Mouse (Mus musculus): ENCODE results near the gene Pias1. TPM values are rescaled to one million over a fixed set of nuclear protein-coding genes. Genes with fewer than 3 reads are reported as not detected.

Pias1 gene
- polyA plus RNA-seq, 1 experiment from 2014 or later, result 46.2 TPM

DNA sequence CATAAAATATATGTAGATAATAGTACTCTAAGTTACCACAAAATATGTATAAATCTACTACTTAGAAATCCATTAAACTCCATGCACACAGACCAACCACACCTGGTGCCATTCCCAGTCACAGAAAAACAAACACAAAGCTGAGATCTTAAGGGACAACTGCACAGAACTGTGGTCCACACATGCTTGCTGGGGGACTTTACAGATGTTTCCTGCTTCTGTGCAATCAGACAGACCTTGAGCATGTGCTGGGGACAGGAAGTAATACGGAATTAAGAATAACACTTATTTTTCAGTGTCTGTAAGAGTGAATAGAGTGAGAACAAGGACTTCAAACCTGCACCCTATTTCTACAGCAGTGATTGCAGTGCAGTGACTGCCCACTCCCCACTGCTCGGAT, 66.8 kb downstream of the Pias1 start:
- H3K4me2 ChIP-seq (ENCODE audit: low read depth, low read length), result no peak overlapping the region
- no peaks in the 10 kb centered on the region for H3K27me3 ChIP-seq (replicated peaks; ENCODE audit: control insufficient read depth, insufficient read depth, low read length)
- no peak overlapping the region for H3K9ac ChIP-seq (ENCODE audit: low read depth, low read length)
- H3K4me3 ChIP-seq (ENCODE audit: low read length), result no peak overlapping the region
- peaks cover 12% of the 10 kb centered on the region for H3K36me3 ChIP-seq (ENCODE audit: control insufficient read depth, insufficient read depth, low read length)
- H3K4me1 ChIP-seq (ENCODE audit: control insufficient read depth, insufficient read depth, low read length), result no peaks in the 10 kb centered on the region
- no peaks in the 10 kb centered on the region for H3K9me3 ChIP-seq (ENCODE audit: control insufficient read depth, low read length)
- no peak overlapping the region for H3K27ac ChIP-seq (ENCODE audit: low read length)
- 64% methylated on average over 2 of the region's 2 CpGs for WGBS
- ATAC-seq, result no peak

DNA sequence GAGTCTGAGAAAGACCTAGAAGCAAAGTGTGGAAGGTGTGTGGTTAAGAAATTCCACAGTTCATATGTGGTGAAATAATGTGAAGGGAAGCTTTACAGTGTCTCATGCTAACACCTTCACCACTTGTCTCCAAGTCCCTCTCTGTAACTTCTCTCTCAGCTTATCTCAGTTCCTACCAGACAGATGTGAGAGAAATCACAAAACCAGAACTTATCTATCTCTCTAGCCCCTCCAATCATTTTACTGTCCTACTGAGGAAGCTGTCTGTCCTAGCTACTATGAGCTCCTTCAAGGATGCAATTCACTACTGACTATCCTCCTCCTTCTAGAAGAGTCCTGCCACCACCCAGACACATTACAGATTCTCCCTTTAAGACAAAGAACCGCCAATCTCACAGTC, 70.7 kb downstream of the Pias1 start:
- ATAC-seq, result no peak
- H3K9ac ChIP-seq (ENCODE audit: low read depth, low read length), result no peak overlapping the region
- H3K4me3 ChIP-seq (ENCODE audit: low read length), result no peak overlapping the region
- no peaks in the 10 kb centered on the region for H3K27me3 ChIP-seq (replicated peaks; ENCODE audit: control insufficient read depth, insufficient read depth, low read length)
- 93% methylated on average over 1 of the region's 1 CpGs for WGBS
- H3K4me1 ChIP-seq (ENCODE audit: control insufficient read depth, insufficient read depth, low read length), result no peaks in the 10 kb centered on the region
- H3K36me3 ChIP-seq (ENCODE audit: control insufficient read depth, insufficient read depth, low read length), result peaks cover 12% of the 10 kb centered on the region
- no peak overlapping the region for H3K4me2 ChIP-seq (ENCODE audit: low read depth, low read length)
- H3K27ac ChIP-seq (ENCODE audit: low read length), result no peak overlapping the region
- no peaks in the 10 kb centered on the region for H3K9me3 ChIP-seq (ENCODE audit: control insufficient read depth, low read length)

DNA sequence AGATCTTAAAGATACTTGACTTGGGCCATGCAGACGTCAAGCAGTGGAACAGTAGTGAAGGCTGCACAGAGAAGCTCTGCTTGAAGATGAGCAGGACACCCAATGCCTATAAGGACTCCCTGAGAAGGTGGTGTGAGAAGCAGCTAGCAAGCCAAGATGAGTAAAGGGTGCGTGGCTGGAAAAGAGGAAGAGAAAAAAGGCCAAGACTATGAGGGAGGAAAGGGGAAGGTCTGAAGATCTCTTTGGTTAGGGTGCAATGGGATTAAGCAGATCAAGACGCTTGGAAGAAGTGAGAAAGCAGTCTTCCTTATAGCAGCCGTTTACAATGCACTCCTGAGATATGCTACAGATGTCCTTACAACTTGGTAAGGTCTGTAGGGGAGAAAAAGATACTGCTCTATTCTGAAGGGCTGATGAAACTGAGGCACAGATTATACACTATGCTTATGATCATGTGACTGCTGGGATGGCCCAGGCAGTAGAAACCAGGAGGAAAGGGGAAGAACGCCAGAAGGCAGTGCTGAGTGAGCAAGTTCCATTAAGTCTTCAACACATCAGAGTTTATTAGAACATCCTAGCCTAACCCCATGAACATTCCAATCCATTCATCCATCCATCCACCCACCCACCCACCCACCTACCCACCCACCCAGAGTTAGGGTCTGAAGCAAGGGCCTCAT, 74.2 kb downstream of the Pias1 start:
- H3K27me3 ChIP-seq (replicated peaks; ENCODE audit: control insufficient read depth, insufficient read depth, low read length), result no peaks in the 10 kb centered on the region
- no peak overlapping the region for H3K27ac ChIP-seq (ENCODE audit: low read length)
- WGBS, result 86% methylated on average over 5 of the region's 5 CpGs
- no peak overlapping the region for H3K4me3 ChIP-seq (ENCODE audit: low read length)
- no peak overlapping the region for H3K4me2 ChIP-seq (ENCODE audit: low read depth, low read length)
- no peaks in the 10 kb centered on the region for H3K4me1 ChIP-seq (ENCODE audit: control insufficient read depth, insufficient read depth, low read length)
- peaks cover 12% of the 10 kb centered on the region for H3K36me3 ChIP-seq (ENCODE audit: control insufficient read depth, insufficient read depth, low read length)
- no peak for ATAC-seq
- no peak overlapping the region for H3K9ac ChIP-seq (ENCODE audit: low read depth, low read length)
- no peaks in the 10 kb centered on the region for H3K9me3 ChIP-seq (ENCODE audit: control insufficient read depth, low read length)

DNA sequence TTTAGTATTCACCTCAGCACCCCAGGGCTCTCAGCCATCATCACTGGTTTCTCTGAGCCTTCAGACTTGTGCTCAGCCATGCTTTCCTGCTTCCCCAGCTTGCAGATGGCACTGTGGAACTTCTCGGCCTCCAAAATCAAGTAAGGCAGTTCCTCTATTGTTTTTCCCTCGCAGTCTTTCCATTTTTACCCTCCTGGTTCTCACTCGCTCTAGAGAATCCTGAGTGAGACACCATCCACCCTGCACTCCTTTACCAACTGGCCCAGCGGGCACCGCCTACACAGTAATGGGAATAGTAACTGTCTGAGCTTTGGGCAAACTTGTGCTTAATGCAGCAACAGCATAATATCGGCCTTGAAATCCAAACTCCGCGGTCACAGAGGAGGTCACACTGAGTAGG, 82.7 kb downstream of the Pias1 start:
- Histone ChIP-seq H3K9ac (ENCODE audit: low read depth, low read length) (no peak overlapping the region), H3K27ac (ENCODE audit: low read length) (no peak overlapping the region), H3K4me3 (ENCODE audit: low read length) (no peak overlapping the region), H3K4me2 (ENCODE audit: low read depth, low read length) (no peak overlapping the region), H3K27me3 (replicated peaks; ENCODE audit: control insufficient read depth, insufficient read depth, low read length) (no peaks in the 10 kb centered on the region), H3K4me1 (ENCODE audit: control insufficient read depth, insufficient read depth, low read length) (no peaks in the 10 kb centered on the region), H3K9me3 (ENCODE audit: control insufficient read depth, low read length) (no peaks in the 10 kb centered on the region), H3K36me3 (ENCODE audit: control insufficient read depth, insufficient read depth, low read length) (peaks cover 3% of the 10 kb centered on the region; the same call in 1 of the 2 replicates)
- 95% methylated on average over 8 of the region's 8 CpGs for WGBS
- no peak for ATAC-seq

DNA sequence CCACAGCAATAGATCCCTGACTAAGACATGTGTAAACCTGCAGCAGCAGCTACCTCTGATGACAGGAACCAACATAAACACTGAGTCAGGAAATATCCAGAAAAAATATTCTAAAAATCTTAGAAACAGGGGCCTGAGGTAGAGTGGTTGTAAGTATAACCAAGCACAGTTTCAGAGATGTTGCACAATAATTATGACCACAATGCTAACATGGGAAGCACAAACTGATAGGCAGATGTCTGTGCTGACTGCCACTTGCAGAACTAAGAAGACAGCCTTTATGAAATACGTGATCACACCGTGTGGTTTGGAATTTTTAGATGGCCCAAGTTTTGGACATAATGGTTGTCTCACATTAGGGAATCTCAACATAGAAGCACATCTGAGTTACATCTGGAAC, 83.9 kb downstream of the Pias1 start:
- ATAC-seq, result no peak
- Histone ChIP-seq H3K27ac (ENCODE audit: low read length) (no peak overlapping the region), H3K4me3 (ENCODE audit: low read length) (no peak overlapping the region), H3K4me2 (ENCODE audit: low read depth, low read length) (no peak overlapping the region), H3K36me3 (ENCODE audit: control insufficient read depth, insufficient read depth, low read length) (peaks cover 3% of the 10 kb centered on the region; the same call in 1 of the 2 replicates), H3K27me3 (replicated peaks; ENCODE audit: control insufficient read depth, insufficient read depth, low read length) (no peaks in the 10 kb centered on the region), H3K9ac (ENCODE audit: low read depth, low read length) (no peak overlapping the region), H3K4me1 (ENCODE audit: control insufficient read depth, insufficient read depth, low read length) (no peaks in the 10 kb centered on the region), H3K9me3 (ENCODE audit: control insufficient read depth, low read length) (no peaks in the 10 kb centered on the region)
- 97% methylated on average over 2 of the region's 2 CpGs for WGBS

DNA sequence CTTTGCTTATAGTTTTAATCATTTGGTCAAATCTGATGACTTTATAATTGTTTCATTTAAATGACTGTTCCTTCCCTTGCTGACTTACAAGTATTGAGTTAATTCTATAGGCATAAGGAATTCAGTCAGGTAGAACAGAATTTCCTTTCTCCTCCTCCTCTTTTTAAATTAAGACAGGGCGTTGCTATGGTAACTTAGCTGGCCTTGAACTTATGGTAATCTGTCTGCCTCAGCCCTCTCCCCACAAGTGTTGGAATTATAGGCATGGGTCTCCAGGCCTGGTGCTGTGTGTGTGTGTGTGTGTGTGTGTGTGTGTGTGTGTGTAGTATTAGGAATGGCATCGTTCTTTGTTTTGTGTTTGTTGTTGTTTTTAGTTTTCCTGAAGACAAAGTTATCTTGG, 86.0 kb downstream of the Pias1 start:
- H3K4me2 ChIP-seq (ENCODE audit: low read depth, low read length), result no peak overlapping the region
- 91% methylated on average over 2 of the region's 2 CpGs for WGBS

DNA sequence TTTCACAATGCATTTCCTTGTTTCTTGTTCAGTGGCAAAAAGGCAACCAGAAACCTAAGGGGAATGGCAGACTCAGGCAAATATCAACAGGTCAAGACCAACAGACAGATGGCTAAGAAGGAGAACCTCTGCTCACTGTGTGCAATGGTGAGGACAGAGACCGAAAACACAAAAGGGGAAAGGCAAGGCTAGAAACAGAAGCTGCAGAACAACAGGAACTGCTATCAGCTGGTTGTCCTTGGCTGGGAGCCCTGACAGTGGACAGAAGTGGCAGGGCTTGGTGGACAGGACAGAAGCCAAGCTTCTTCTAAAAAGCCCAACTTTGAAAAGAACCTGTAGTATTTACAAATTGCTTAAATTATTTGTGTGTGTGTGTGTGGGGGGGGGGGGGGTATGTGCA, 93.2 kb downstream of the Pias1 start:
- H3K36me3 ChIP-seq (ENCODE audit: control insufficient read depth, insufficient read depth, low read length), result peaks cover 10% of the 10 kb centered on the region
- ATAC-seq, result no peak
- H3K4me3 ChIP-seq (ENCODE audit: low read length), result no peak overlapping the region
- H3K9me3 ChIP-seq (ENCODE audit: control insufficient read depth, low read length), result no peaks in the 10 kb centered on the region
- H3K4me2 ChIP-seq (ENCODE audit: low read depth, low read length), result no peak overlapping the region
- H3K9ac ChIP-seq (ENCODE audit: low read depth, low read length), result no peak overlapping the region
- no peaks in the 10 kb centered on the region for H3K27me3 ChIP-seq (replicated peaks; ENCODE audit: control insufficient read depth, insufficient read depth, low read length)
- WGBS, result 80% methylated on average over 1 of the region's 1 CpGs
- H3K4me1 ChIP-seq (ENCODE audit: control insufficient read depth, insufficient read depth, low read length), result no peaks in the 10 kb centered on the region
- no peak overlapping the region for H3K27ac ChIP-seq (ENCODE audit: low read length)

More for the DNA sequence above, 86.0 kb downstream of the Pias1 start:
- Histone ChIP-seq H3K27ac (ENCODE audit: low read length) (no peak overlapping the region), H3K4me3 (ENCODE audit: low read length) (no peak overlapping the region), H3K27me3 (replicated peaks; ENCODE audit: control insufficient read depth, insufficient read depth, low read length) (no peaks in the 10 kb centered on the region), H3K9me3 (ENCODE audit: control insufficient read depth, low read length) (no peaks in the 10 kb centered on the region), H3K36me3 (ENCODE audit: control insufficient read depth, insufficient read depth, low read length) (peaks cover 3% of the 10 kb centered on the region; the same call in 1 of the 2 replicates), H3K9ac (ENCODE audit: low read depth, low read length) (no peak overlapping the region), H3K4me1 (ENCODE audit: control insufficient read depth, insufficient read depth, low read length) (no peaks in the 10 kb centered on the region)
- no peak for ATAC-seq

DNA sequence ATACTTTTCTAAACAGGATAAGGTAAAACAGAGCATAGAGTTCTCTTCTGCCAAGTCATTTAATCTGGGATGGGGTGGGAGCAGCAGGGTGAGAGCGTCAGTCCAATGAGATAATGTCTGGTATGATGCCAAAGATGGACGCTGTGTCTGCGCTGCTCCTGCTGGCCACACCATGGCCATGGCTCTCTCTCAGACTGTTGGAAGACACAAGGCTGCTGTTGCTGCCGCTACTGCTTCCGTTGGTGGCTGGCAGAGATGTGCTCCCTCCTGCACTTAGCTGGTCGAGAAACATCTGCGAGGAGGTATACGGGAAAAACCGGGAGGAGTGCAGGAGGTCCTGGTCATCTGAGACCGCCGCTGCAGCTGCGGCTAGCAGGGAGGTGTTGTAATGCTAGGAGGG, 105.9 kb downstream of the Pias1 start:
- Histone ChIP-seq H3K4me1 (ENCODE audit: control insufficient read depth, insufficient read depth, low read length) (no peaks in the 10 kb centered on the region), H3K4me3 (ENCODE audit: low read length) (no peak overlapping the region), H3K4me2 (ENCODE audit: low read depth, low read length) (no peak overlapping the region), H3K9me3 (ENCODE audit: control insufficient read depth, low read length) (no peaks in the 10 kb centered on the region), H3K27me3 (replicated peaks; ENCODE audit: control insufficient read depth, insufficient read depth, low read length) (no peaks in the 10 kb centered on the region), H3K36me3 (ENCODE audit: control insufficient read depth, insufficient read depth, low read length) (peaks cover 15% of the 10 kb centered on the region), H3K9ac (ENCODE audit: low read depth, low read length) (no peak overlapping the region), H3K27ac (ENCODE audit: low read length) (no peak overlapping the region)
- WGBS, result 73% methylated on average over 12 of the region's 12 CpGs
- no peak for ATAC-seq

DNA sequence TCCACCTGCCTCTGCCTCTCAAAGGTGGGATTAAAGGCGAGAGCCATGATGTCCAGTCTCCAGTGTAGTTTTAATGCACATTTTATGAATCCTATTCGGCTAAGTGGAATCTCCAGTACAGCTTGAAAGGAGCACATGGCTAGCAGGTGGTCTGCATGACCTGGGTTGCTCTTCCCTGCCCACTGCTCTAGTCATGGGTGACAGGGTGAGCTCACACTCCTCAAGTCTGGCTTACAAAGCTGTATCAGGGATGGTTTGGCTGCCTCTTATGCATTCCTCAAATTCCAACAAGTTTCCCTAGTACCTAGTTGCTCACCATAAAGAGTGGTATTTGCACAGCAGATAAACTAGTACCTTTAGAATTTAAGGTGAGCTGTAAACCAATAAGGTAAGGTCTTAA, 109.9 kb downstream of the Pias1 start:
- no peak overlapping the region for H3K4me2 ChIP-seq (ENCODE audit: low read depth, low read length)
- no peak for ATAC-seq
- H3K36me3 ChIP-seq (ENCODE audit: control insufficient read depth, insufficient read depth, low read length), result 0 out of 2 replicates have a peak, but pooled peaks cover 6% of the 10 kb centered on the region
- H3K27ac ChIP-seq (ENCODE audit: low read length), result no peak overlapping the region
- H3K4me1 ChIP-seq (ENCODE audit: control insufficient read depth, insufficient read depth, low read length), result no peaks in the 10 kb centered on the region
- H3K9ac ChIP-seq (ENCODE audit: low read depth, low read length), result no peak overlapping the region
- H3K9me3 ChIP-seq (ENCODE audit: control insufficient read depth, low read length), result no peaks in the 10 kb centered on the region
- WGBS, result 84% methylated on average over 2 of the region's 2 CpGs
- no peak overlapping the region for H3K4me3 ChIP-seq (ENCODE audit: low read length)
- no peaks in the 10 kb centered on the region for H3K27me3 ChIP-seq (replicated peaks; ENCODE audit: control insufficient read depth, insufficient read depth, low read length)
